Mouse (Mus musculus) activated CD4-positive, CD25-positive, alpha-beta regulatory T cell, adult 4 months (primary cell): ENCODE measurements around the gene Dynlrb1. TPM values are rescaled to one million over a fixed set of nuclear protein-coding genes. Genes with fewer than 3 reads are reported as not detected.

Source experiments
- ATAC-seq: one replicate; pipeline ENCODE4 v1.8.0; 2017
- polyA plus RNA-seq, 2 experiments: library from polyadenylated mRNA; unstranded; fragments of 100-300 nt; shearing (Covaris generic); gene quantifications; one replicate each; pipeline ENCODE4 v1.2.1; 2017

Dynlrb1 gene
- polyA plus RNA-seq, 2 experiments from 2014 or later: 330 to 375 TPM

DNA sequence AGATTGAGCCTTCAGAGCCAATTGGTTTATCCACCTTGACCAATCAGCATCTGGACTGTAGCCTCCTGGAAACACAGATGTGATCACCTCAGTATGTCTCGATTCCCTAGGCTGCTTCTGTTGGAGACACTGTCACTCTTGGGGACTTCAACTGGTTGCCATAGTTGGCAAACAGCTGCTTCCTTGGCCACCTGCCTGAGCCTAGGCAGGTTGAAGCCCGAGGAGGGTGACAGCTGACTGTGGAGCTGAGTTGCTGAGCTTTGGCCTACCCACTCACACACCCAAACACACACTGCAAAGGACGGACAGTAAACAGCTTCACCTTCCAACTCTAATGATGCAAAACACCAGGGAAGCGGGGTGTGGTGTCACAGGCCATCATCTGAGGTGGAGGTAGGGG, 47.5 kb downstream of the Dynlrb1 start:
- no peak for ATAC-seq

DNA sequence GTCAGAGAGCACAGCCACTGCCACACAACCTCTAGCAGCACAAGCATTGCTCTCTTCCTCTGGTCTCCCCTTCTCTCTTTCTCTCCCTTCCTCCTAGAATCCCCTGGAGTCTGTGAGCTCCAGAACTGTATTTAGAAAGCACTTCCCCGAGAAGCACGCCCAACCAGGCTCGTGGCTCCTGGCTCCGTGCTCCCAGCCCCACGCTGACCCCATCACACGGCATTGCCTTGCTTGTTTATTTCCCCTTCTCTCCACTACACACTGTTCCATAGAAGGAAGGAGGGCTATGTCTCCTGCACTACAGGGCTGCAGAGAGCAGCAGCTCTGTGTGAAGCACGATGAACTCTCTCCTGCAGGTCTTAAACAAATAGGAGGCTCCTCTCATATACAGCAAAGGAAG, 48.3 kb downstream of the Dynlrb1 start:
- no peak for ATAC-seq

DNA sequence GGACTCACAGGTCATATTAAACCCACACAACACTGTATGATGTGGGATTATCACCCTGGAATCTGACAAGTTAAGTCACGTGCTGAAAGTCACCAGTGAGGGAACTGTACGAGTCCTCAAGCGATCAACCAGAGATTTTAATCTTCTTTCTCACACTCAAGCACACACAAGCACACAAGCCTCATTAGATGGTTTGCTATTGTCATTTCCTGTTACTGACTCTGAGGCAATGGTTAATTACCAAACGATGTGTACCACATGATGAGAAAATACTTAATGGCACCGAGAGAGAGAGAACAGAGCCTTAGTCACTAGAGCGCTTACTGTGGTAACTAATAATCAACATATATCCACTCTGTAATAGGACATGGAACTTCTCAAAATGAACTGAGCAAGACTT, 49.4 kb downstream of the Dynlrb1 start:
- no peak for ATAC-seq

DNA sequence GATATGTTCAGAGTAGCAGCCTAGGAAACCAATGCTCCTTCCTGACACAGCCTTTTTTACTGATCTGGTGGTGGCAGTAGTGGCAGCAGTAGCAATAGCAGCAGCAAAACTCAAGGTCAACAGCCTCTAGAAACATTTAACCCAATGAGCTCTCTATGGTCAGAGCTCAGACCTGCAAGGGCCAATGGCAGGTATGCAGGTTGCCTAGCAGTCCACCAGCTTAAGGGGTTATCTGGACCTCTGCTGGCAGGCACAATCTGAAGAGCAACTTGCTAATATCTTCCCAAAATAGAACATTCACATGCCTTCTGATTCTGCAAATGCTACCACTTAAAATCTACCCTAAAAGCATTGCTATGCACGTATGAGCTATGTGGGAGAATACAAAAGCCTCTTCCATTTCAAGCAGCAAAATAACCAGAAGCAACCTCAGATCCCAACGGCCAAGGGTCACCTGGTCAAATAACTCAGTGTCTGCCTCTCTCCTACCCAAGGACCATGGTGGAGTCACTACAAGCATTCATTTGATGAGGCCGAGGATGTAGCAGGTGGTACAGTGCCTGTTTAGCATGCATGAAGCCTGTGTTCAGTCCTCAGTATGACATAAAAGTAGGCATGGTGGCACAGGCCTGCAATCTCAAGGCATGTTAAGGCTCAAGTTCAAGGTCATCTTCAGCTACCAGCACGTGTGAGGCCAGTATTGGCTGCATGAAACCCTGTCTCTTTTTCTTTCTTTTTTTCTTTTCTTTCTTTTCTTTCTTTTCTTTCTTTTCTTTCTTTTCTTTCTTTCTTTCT, 51.3 kb downstream of the Dynlrb1 start:
- no peak for ATAC-seq

DNA sequence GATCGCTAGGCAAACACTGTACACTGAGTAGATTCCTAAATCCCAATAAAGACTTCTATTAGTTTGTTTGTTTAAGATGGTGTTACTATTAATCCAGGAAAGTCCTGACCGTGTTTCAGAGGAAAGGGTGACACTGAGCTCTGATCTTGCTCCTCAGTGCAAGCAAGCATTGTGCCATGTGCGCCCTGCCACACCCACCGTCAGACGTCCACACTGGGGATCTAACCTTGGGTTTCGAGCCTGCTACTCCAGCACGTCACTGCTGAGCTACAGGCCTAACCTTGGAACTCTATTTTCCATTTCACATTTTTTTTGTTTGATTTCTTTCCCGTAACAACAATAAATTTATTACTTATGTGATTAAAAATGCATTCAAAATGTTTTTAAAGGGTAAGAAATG, 53.7 kb downstream of the Dynlrb1 start:
- no peak for ATAC-seq

DNA sequence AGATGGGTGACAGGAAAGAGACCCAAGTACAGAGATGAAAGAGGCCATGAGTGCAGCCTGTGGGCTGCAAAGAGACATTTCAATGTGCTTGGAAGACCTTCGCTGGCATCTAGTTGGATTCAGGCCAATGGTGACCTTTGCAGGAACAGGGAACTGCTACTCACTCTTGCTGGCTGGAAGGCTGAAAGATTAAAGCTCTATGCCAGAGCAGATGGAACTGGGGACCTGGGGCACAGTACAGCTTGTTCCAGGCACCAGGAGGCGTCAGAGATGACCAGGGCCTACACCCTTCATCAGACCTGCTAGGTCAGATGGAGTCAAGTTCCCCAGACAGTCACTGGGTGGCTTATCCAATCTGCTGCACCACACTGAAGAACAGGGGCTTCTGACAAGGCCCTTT, 57.0 kb downstream of the Dynlrb1 start:
- no peak for ATAC-seq

DNA sequence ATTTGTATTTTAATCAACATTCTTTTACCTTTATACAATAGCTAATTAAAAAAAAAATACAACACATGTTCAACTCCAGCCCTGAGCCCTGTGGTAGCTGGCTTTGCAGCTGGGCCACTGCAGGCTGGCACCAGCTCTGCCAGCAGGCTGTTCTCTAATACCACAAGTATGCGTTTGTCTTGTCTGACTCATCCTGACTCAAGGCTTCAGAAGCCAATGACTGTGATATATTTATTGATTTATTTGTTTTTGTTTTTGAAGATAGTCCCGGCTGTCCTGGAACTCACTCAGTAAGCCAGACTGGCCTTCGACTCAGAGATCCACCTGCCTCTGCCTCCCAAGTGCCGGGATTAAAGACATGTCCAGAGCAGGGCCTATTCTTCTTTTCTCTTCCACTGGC, 57.6 kb downstream of the Dynlrb1 start:
- no peak for ATAC-seq

DNA sequence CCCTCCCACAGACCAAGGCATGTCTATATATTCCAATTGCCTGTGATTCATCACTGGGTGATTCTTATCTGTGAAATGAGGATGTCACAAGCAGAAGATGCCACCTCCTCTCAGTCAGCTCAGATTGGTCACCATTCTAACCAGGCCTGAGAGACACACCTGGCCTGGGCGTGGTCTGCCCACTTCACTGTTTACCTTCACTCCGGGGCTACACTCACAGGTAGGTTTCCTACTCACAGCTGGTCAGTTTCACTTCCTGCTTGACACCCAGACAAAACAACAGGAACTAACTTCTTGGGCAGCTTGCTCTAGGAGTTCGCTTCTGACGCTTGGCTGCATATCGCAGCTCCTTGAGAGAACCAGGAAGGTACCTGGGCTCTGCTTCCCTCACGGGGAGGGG, 59.1 kb downstream of the Dynlrb1 start:
- ATAC-seq: no peak

DNA sequence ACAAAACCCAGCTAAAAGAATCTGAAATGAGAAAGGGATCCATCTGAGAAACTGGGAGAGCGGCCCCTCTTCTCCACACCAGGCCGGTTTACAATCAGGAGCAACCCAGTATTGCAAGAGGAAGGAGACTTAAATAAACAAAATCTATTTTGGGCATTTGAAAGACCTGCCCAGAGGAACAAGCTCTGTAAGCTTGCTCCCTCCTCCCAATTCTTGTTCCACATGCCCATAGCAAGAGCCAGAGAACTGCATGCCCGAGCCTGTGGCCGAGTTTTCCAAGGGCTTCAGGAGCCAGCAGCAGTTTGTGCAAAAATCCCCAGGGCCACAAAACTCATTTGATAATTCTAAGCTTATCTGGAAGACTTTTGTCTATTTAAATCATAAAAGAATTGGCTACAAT, 63.2 kb downstream of the Dynlrb1 start:
- ATAC-seq: no peak

Other genes with a start within 250 kb of the Dynlrb1 start
- under 1 TPM in 1 of 2 experiments, not detected in 1; 0.19 TPM for gene Gm14226, start 218.3 kb upstream of the Dynlrb1 start, polyA plus RNA-seq
- gene Ahcy, start 162.0 kb upstream of the Dynlrb1 start, polyA plus RNA-seq: 10 to 100 TPM; 30.2 to 50.5 TPM
- 10 to 100 TPM; 53.0 to 53.4 TPM for gene Itch, start 103.0 kb upstream of the Dynlrb1 start, polyA plus RNA-seq
- 1 to 10 TPM; 1.4 to 2.3 TPM for gene Map1lc3a, start 39.8 kb downstream of the Dynlrb1 start, polyA plus RNA-seq
- 10 to 100 TPM; 33.8 to 34.1 TPM for gene Pigu, start 120.9 kb downstream of the Dynlrb1 start, polyA plus RNA-seq
- 1 to 10 TPM in 1 of 2 experiments, under 1 TPM in 1; 0.78 to 1.7 TPM for gene Trp53inp2, start 144.5 kb downstream of the Dynlrb1 start, polyA plus RNA-seq
- gene Ncoa6, start 237.4 kb downstream of the Dynlrb1 start, polyA plus RNA-seq: 10 to 100 TPM; 13.0 to 13.8 TPM